Mouse (Mus musculus): ENCODE results near the gene A4gnt.

DNA sequence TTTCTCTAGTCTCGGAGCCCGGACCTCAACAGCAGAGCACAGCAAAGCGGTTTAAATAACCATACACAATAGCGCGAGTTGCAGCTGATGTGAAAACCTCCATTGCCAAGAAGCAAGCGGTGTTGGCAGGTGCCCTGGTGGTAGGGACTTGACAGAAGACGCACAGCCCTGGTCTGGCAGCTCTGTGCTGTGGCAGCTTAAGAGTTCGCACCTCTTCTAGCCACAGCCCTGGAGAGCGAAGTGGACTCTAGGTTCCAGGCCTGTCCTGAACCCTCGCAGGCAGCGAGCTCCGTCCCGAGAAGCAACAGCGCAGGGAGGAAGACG is 44.3 kb upstream of the A4gnt start:
- no peak for TF ChIP-seq E2F4 (IDR thresholded peaks at IDR 0.05; ENCODE audit: borderline replicate concordance, low read depth, low read length)
- TF ChIP-seq USF2 (IDR thresholded peaks at IDR 0.05; ENCODE audit: borderline replicate concordance in 1 of 2, insufficient read depth in 1 of 2, low read depth in 1 of 2, low read length in 2 of 2) = no peak
- TF ChIP-seq ZC3H11A (IDR thresholded peaks at IDR 0.05; ENCODE audit: low read depth, low read length) = no peak
- TF ChIP-seq CTCF (IDR thresholded peaks at IDR 0.05 in 2 of 3, conservative IDR thresholded peaks at IDR 0.05 in 1 of 3; ENCODE audit: control insufficient read depth in 1 of 3, insufficient read depth in 1 of 3, low read depth in 2 of 3, low read length in 3 of 3, poor library complexity in 1 of 3, severe bottlenecking in 1 of 3) = no peak
- TF ChIP-seq POLR2AphosphoS5 (IDR thresholded peaks at IDR 0.05; ENCODE audit: borderline replicate concordance, low read depth, low read length) = no peak

All from MEL (cell line).